Mouse (Mus musculus): ENCODE measurements around the gene Lst1. TPM values are rescaled to one million over a fixed set of nuclear protein-coding genes. Genes with fewer than 3 reads are reported as not detected.

The Lst1 gene
- polyA plus RNA-seq, 1 experiment = 24.8 TPM

DNA sequence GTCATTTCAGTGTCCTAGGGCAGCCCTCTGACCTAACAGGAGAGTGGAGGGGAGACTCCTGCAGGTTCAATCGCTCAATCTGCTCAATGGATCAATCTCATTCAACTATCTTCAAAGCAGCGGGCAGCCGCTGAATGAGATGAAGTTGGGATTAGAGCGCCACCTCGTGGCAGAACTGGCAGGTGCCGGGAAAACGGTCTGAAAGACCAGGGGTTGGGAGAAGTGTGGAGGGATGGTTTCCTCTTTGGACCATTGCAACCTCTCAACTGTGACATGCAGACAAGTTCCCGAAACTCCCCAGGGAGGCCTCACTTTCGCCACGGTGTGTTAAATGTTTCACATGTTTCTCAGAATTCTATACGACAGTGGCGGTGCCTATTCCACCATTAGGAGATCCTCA lies 43.8 kb upstream of the Lst1 start:
- Histone ChIP-seq H3K4me1 (peaks cover 85% of the 10 kb centered on the region), H3K9me3 (no peaks in the 10 kb centered on the region), H3K36me3 (replicated peaks; ENCODE audit: low read length) (peaks cover 66% of the 10 kb centered on the region), H3K27me3 (replicated peaks) (no peaks in the 10 kb centered on the region), H3K4me3 (replicated peaks) (peak overlapping the region; percentile 84)
- TF ChIP-seq FLI1 (IDR thresholded peaks at IDR 0.05; ENCODE audit: low read length) (no peak), GATA1 (IDR thresholded peaks at IDR 0.05; ENCODE audit: borderline replicate concordance, low read length) (no peak)

DNA sequence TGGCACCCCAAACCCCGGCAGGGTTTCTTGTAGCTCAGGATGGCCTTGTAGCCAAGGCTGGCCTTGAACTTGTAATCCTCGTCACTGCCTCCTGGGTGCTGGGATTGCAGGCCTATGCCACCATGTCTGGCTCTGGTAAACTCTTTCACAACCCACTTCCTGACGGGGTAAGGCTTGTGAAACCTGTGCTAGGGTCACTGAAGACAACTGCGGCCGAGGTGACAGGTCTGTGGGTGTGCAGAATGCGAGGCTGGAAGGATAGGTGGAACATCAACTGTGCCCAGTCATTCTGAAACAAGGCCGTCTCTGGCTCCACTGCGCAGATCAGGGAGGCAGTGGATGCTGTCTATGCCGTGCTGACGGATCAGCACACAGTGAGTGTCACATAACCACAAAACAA lies 42.8 kb upstream of the Lst1 start:
- Histone ChIP-seq H3K36me3 (replicated peaks; ENCODE audit: low read length) (peaks cover 71% of the 10 kb centered on the region), H3K27me3 (replicated peaks) (no peaks in the 10 kb centered on the region), H3K9me3 (no peaks in the 10 kb centered on the region), H3K4me1 (peaks cover 85% of the 10 kb centered on the region), H3K4me3 (replicated peaks) (peak overlapping the region; percentile 70)
- TF ChIP-seq FLI1 (IDR thresholded peaks at IDR 0.05; ENCODE audit: low read length) (no peak), GATA1 (IDR thresholded peaks at IDR 0.05; ENCODE audit: borderline replicate concordance, low read length) (no peak)

DNA sequence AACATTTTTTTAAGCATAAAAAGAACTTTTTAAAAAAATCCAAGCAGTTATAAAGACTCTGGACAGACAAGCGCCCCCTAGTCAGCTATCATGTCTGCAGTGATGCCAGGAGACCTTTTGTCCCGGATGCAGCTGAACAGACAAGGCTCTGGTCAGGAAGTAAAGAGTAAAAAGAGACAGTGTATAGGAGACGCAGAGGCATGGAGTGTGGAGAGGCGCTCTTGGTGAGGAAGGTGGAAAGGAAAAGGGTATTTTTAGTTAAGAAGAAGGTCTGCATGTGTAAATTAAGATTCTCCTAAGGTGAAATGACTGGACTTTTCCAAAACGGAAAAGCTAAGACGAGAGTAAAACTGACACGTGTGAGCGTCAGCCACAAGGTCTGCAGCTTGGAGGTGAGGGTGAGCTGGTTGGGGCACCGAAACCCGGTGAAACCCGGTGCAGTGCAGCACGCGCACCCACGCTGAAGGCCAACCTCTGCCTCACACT lies 38.4 kb upstream of the Lst1 start:
- TF ChIP-seq FLI1 (IDR thresholded peaks at IDR 0.05; ENCODE audit: low read length) (no peak), GATA1 (IDR thresholded peaks at IDR 0.05; ENCODE audit: borderline replicate concordance, low read length) (no peak)
- H3K4me3 ChIP-seq (replicated peaks) = peak overlapping the region; percentile 42
- no peaks in the 10 kb centered on the region for H3K9me3 ChIP-seq
- peaks cover 82% of the 10 kb centered on the region for H3K36me3 ChIP-seq (replicated peaks; ENCODE audit: low read length)
- H3K27me3 ChIP-seq (replicated peaks) = no peaks in the 10 kb centered on the region
- peaks cover 88% of the 10 kb centered on the region for H3K4me1 ChIP-seq

DNA sequence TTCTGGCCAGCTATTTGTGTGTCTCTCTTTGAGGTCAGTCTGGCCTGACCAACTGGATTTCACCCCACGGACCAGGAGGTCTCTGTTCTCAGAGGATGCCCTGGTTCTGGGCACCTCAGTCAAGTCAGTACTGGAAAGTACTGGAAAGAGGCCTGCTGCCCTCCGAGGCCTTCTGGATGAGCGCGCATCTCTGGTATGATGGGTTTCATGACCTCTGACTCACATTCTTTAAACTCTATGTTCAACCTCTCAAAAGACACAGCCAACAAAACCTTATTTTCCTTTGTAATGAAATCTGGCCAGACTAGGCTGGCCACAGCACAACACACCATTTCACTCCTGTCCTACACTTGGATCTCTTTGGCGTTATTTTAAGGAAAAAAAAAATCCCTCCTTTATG lies 37.2 kb upstream of the Lst1 start:
- H3K4me1 ChIP-seq = peaks cover 88% of the 10 kb centered on the region
- peaks cover 80% of the 10 kb centered on the region for H3K36me3 ChIP-seq (replicated peaks; ENCODE audit: low read length)
- TF ChIP-seq GATA1 (IDR thresholded peaks at IDR 0.05; ENCODE audit: borderline replicate concordance, low read length) (no peak), FLI1 (IDR thresholded peaks at IDR 0.05; ENCODE audit: low read length) (no peak)
- no peaks in the 10 kb centered on the region for H3K9me3 ChIP-seq
- H3K4me3 ChIP-seq (replicated peaks) = no peak overlapping the region
- H3K27me3 ChIP-seq (replicated peaks) = no peaks in the 10 kb centered on the region

DNA sequence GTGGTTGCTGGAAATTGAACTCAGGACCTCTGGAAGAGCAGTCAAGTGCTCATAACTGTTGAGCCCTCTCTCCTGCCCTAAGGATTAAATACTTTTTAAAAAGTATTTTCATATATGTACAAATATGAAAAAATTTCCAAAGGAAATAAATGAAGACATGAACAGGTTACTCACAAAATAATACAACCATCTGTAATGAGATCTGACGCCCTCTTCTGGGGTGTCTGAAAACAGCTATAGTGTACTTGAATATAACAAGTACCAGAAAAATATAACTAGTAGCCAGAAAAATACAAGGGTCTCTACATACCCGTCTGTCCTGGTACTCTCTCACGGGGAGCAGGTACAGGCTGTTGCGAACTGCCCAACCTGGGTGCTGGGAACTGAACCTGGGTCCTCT lies 36.4 kb upstream of the Lst1 start:
- Histone ChIP-seq H3K4me1 (peaks cover 90% of the 10 kb centered on the region), H3K9me3 (no peaks in the 10 kb centered on the region), H3K27me3 (replicated peaks) (no peaks in the 10 kb centered on the region), H3K4me3 (replicated peaks) (no peak overlapping the region), H3K36me3 (replicated peaks; ENCODE audit: low read length) (peaks cover 80% of the 10 kb centered on the region)
- TF ChIP-seq GATA1 (IDR thresholded peaks at IDR 0.05; ENCODE audit: borderline replicate concordance, low read length) (no peak), FLI1 (IDR thresholded peaks at IDR 0.05; ENCODE audit: low read length) (no peak)

DNA sequence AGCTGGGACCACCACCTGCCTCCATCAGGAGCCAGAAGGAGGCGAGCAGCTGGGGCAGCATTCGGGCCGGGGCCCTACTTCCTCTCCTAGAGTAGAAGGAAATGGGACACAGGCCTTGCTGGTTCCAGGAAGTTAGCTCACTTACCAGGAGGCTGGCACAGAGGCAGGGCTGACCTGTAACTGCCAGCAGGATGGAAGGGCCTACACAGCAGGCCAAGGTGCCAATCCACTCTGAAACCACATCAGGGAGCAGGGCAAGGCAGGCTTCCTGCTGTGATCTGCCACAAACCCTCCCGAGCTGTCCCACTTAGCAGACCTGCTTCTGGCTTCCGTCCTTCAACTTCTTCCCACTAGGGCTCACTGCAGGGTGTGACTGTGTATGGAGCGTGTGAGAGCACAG lies 34.1 kb upstream of the Lst1 start:
- Histone ChIP-seq H3K9me3 (no peaks in the 10 kb centered on the region), H3K27me3 (replicated peaks) (no peaks in the 10 kb centered on the region), H3K4me3 (replicated peaks) (peak overlapping the region; percentile 80), H3K36me3 (replicated peaks; ENCODE audit: low read length) (peaks cover 56% of the 10 kb centered on the region), H3K4me1 (peaks cover 92% of the 10 kb centered on the region)
- TF ChIP-seq GATA1 (IDR thresholded peaks at IDR 0.05; ENCODE audit: borderline replicate concordance, low read length) = peak; percentile 71; the same call in 1 of the 3 replicates
- TF ChIP-seq FLI1 (IDR thresholded peaks at IDR 0.05; ENCODE audit: low read length) = no peak

DNA sequence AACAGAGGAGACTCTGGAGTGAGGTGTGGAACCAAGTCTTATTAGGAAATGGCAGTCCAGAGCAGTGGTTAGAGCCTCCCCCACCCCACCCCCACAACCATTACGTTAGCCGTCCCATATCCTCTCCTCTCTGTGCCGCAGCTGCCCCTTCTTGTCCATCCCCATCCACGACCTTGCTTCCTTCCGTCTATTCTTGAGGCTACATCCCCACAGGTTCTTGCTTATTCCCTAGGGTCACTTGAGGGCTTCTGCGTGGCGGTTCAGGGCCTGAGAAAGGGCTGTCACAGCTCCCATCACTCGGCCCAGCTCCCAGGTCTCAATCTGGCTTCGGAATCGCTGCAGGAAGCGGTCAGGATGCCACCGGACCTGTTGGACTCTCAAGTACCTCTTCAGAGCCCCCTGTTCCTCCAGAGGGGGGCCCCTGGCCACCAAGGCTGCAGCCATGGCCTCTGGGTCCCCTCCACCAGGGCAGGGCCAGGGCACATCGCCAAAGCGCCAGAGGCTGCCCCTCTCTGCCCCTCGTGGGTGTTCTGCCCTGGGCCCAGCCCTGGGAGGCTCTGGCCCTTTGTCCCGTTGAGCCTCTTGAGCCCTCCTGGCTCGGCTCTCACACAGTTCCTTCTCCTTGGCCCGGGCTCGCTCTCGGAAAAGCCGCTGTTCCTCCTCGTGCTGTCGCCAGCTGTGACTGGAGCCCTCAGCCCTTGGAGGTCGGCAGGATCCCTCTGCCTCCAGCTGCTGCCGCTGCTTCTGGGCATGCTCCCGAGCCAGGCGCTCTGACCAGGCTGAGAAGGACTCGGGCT lies 32.1 kb upstream of the Lst1 start, which contains the start of gene Gm16181:
TSS of gene Gm16181 (plus strand) at position 679 of the 797 bp plus-strand sequence.
- H3K9me3 ChIP-seq = no peaks in the 10 kb centered on the region
- peak within 1 kb of the TSS; percentile 81 for H3K4me3 ChIP-seq (replicated peaks)
- peaks cover 42% of the 10 kb centered on the region for H3K36me3 ChIP-seq (replicated peaks; ENCODE audit: low read length)
- no peak for TF ChIP-seq GATA1 (IDR thresholded peaks at IDR 0.05; ENCODE audit: borderline replicate concordance, low read length)
- TF ChIP-seq FLI1 (IDR thresholded peaks at IDR 0.05; ENCODE audit: low read length) = no peak
- H3K27me3 ChIP-seq (replicated peaks) = no peaks in the 10 kb centered on the region
- H3K4me1 ChIP-seq = peaks cover 90% of the 10 kb centered on the region

DNA sequence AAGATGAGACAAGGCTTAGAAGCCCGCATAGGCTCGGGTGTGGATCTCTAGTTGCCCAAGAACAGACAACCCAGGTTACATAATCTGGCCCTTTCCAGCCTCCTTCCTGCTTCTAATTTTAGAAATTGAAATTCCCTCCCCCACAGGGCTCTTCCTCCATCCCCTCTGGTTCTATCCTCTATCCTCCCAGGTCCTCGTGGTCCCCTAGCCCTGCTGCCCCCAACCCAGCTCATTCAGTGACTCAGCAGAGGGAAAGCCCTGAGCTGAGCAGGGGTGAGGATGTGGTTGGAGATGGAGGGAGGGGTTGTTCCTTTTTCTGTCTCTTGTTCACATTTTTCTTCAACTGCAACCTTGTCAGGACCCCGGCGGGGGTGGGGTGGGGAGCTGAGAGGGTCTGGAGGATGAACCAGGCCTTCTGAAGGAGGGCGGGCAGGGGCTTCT lies 31.4 kb upstream of the Lst1 start:
- Histone ChIP-seq H3K4me1 (peaks cover 90% of the 10 kb centered on the region), H3K27me3 (replicated peaks) (no peaks in the 10 kb centered on the region), H3K4me3 (replicated peaks) (peak overlapping the region; percentile 81), H3K9me3 (no peaks in the 10 kb centered on the region), H3K36me3 (replicated peaks; ENCODE audit: low read length) (peaks cover 36% of the 10 kb centered on the region)
- no peak for TF ChIP-seq GATA1 (IDR thresholded peaks at IDR 0.05; ENCODE audit: borderline replicate concordance, low read length)
- TF ChIP-seq FLI1 (IDR thresholded peaks at IDR 0.05; ENCODE audit: low read length) = no peak

DNA sequence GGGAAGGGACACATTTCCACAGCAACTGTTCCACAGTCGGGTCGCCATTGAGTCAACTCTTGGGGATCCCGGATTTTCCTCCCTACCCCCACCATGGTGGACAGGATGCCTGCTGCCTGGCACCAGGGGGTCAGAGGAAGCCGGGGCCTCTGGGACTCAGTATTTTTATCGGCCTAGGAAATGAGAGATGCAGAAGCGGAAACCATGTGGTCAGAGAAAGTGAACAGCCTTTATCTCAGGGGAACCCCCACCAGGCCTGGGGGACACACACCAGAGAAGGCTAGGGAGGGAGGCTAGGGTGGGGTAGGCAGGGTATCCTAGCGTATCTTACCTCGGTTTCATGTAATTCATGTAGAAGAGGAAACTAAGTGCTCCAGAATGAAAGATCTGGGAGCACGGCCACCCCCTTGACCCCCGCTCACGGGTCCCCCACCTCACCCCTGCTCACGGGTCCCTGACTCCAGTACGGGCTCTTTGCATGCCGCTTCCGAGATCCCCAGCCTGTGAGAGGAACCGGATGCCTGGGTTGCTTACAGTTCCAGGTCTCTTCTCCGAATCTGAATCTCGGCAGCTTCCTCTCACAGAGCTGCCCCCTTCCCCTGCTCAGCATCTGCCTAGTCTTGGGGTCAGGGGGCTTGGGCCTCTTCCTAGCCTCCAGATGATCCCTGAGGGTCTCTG lies 30.4 kb upstream of the Lst1 start:
- H3K36me3 ChIP-seq (replicated peaks; ENCODE audit: low read length) = peaks cover 34% of the 10 kb centered on the region

DNA sequence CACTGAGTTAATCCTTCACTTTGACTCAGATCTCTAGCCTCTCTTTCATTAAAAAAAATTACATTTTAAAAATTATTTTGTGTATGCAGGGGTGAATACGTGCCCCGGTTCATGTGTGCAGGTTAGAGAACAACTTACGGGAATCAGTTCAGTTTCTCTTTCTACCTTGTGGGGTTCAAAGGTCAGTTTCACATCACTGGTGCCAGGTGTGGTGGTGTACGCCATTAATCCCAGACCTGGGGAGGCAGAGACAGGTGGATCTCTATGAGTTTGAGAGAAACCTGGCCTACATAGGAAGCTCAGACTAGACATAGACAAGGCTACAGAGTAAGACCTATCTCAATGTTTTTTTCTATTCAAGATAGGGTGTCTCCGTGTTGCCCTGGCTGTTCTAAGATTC lies 24.8 kb upstream of the Lst1 start:
- Histone ChIP-seq H3K4me3 (replicated peaks) (no peak overlapping the region), H3K4me1 (peaks cover 75% of the 10 kb centered on the region), H3K9me3 (no peaks in the 10 kb centered on the region), H3K27me3 (replicated peaks) (no peaks in the 10 kb centered on the region), H3K36me3 (replicated peaks; ENCODE audit: low read length) (peaks cover 2% of the 10 kb centered on the region)
- TF ChIP-seq FLI1 (IDR thresholded peaks at IDR 0.05; ENCODE audit: low read length) = no peak
- TF ChIP-seq GATA1 (IDR thresholded peaks at IDR 0.05; ENCODE audit: borderline replicate concordance, low read length) = no peak

More for the DNA sequence above, 30.4 kb upstream of the Lst1 start:
- no peaks in the 10 kb centered on the region for H3K9me3 ChIP-seq
- no peaks in the 10 kb centered on the region for H3K27me3 ChIP-seq (replicated peaks)
- peaks cover 93% of the 10 kb centered on the region for H3K4me1 ChIP-seq
- TF ChIP-seq FLI1 (IDR thresholded peaks at IDR 0.05; ENCODE audit: low read length) (no peak), GATA1 (IDR thresholded peaks at IDR 0.05; ENCODE audit: borderline replicate concordance, low read length) (no peak; the same call in 2 of the 3 replicates)
- H3K4me3 ChIP-seq (replicated peaks) = peak overlapping the region; percentile 81

Data from megakaryocyte, embryonic 14.5 days (primary cell).